In genomic region chr7:49632391-49632790, GRCm38 (mm10) we compare ENCODE assay signal across 18 mouse cellular contexts. TPM values are rescaled to one million over a fixed set of nuclear protein-coding genes. Genes with fewer than 3 reads are reported as not detected.
DNase-seq lines count a peak whose midpoint lies in the region; ATAC-seq and TF ChIP-seq lines count a peak whose summit lies in the region.
"Had no signal": no experiment of that assay in that cellular context is flagged by ENCODE, and none has a peak within 500 bp of the region (broad histone marks: within the 10 kb centered on the region; RNA-seq: fewer than 3 reads in every experiment).

No protein-coding gene starts in this region.

- H3K4me1 ChIP-seq in forebrain, embryonic 11.5 days (replicated peaks; ENCODE audit: control insufficient read depth, insufficient read depth, low read length): peaks cover 29% of the 10 kb centered on the region
- H3K4me1 ChIP-seq in forebrain, embryonic 15.5 days: peaks cover 34% of the 10 kb centered on the region
- peaks cover 5% of the 10 kb centered on the region; the same call in 1 of the 2 replicates for H3K4me1 ChIP-seq in kidney, embryonic 14.5 days (ENCODE audit: control insufficient read depth, insufficient read depth, low read length)
- H3K4me1 ChIP-seq in ES-Bruce4 (ENCODE audit: control insufficient read depth, insufficient read depth, low read length): no peaks in the 10 kb centered on the region
- H3K4me1 ChIP-seq in limb, embryonic 15.5 days: peaks cover 37% of the 10 kb centered on the region

- peak overlapping the region; percentile 24; the same call in 1 of the 2 replicates for H3K4me2 ChIP-seq in forebrain, embryonic 11.5 days (ENCODE audit: low read depth, low read length, severe bottlenecking)
- no peak overlapping the region; the same call in 1 of the 2 replicates for H3K4me2 ChIP-seq in forebrain, embryonic 15.5 days (replicated peaks)
- H3K4me2 ChIP-seq in kidney, embryonic 14.5 days (replicated peaks; ENCODE audit: low read depth, low read length): peak overlapping the region; percentile 17; the same call in 1 of the 2 replicates
- H3K4me2 ChIP-seq in limb, embryonic 15.5 days: no peak overlapping the region

- no peak overlapping the region; the same call in 1 of the 2 replicates for H3K9ac ChIP-seq in forebrain, embryonic 11.5 days (ENCODE audit: low read length)
- no peak overlapping the region for H3K9ac ChIP-seq in forebrain, embryonic 15.5 days (replicated peaks)
- no peak overlapping the region for H3K9ac ChIP-seq in kidney, embryonic 14.5 days (ENCODE audit: low read depth, low read length)
- no peak overlapping the region for H3K9ac ChIP-seq in ES-Bruce4 (ENCODE audit: low read depth, poor library complexity, severe bottlenecking)
- no peak overlapping the region for H3K9ac ChIP-seq in limb, embryonic 15.5 days

- no peaks in the 10 kb centered on the region for H3K36me3 ChIP-seq in forebrain, embryonic 11.5 days (ENCODE audit: control insufficient read depth, insufficient read depth, low read length)
- no peaks in the 10 kb centered on the region for H3K36me3 ChIP-seq in forebrain, embryonic 15.5 days
- H3K36me3 ChIP-seq in kidney, embryonic 14.5 days (ENCODE audit: control insufficient read depth, insufficient read depth, low read length): no peaks in the 10 kb centered on the region
- no peaks in the 10 kb centered on the region for H3K36me3 ChIP-seq in ES-Bruce4 (ENCODE audit: control insufficient read depth, insufficient read depth, low read length, poor library complexity, severe bottlenecking)
- no peaks in the 10 kb centered on the region for H3K36me3 ChIP-seq in limb, embryonic 15.5 days

- H3K27me3 ChIP-seq in forebrain, embryonic 11.5 days (ENCODE audit: control insufficient read depth, insufficient read depth, low read length): peaks cover 85% of the 10 kb centered on the region
- peaks cover 93% of the 10 kb centered on the region for H3K27me3 ChIP-seq in forebrain, embryonic 15.5 days
- H3K27me3 ChIP-seq in kidney, embryonic 14.5 days (ENCODE audit: control insufficient read depth, insufficient read depth, low read length): peaks cover 83% of the 10 kb centered on the region
- peaks cover 41% of the 10 kb centered on the region for H3K27me3 ChIP-seq in ES-Bruce4 (ENCODE audit: control insufficient read depth, insufficient read depth, low read length, poor library complexity, severe bottlenecking)
- H3K27me3 ChIP-seq in limb, embryonic 15.5 days: peaks cover 79% of the 10 kb centered on the region

- WGBS in forebrain, embryonic 11.5 days: 3% methylated on average over 24 of the region's 24 CpGs
- WGBS in forebrain, embryonic 15.5 days: 6% methylated on average over 24 of the region's 24 CpGs
- 3% methylated on average over 24 of the region's 24 CpGs for WGBS in kidney, embryonic 14.5 days
- 5% methylated on average over 24 of the region's 24 CpGs for WGBS in limb, embryonic 15.5 days

- no peak overlapping the region for H3K27ac ChIP-seq in forebrain, embryonic 11.5 days (ENCODE audit: low read depth, low read length)
- H3K27ac ChIP-seq in forebrain, embryonic 15.5 days (replicated peaks): no peak overlapping the region
- H3K27ac ChIP-seq in kidney, embryonic 14.5 days (ENCODE audit: low read depth, low read length): no peak overlapping the region
- no peak overlapping the region for H3K27ac ChIP-seq in ES-Bruce4 (ENCODE audit: insufficient read depth, low read length)
- no peak overlapping the region for H3K27ac ChIP-seq in limb, embryonic 15.5 days
- H3K27ac ChIP-seq: macrophage had no signal

- H3K9me3 ChIP-seq in forebrain, embryonic 11.5 days (ENCODE audit: control insufficient read depth, low read length): no peaks in the 10 kb centered on the region
- no peaks in the 10 kb centered on the region for H3K9me3 ChIP-seq in forebrain, embryonic 15.5 days
- H3K9me3 ChIP-seq in kidney, embryonic 14.5 days (ENCODE audit: control insufficient read depth, low read length): no peaks in the 10 kb centered on the region
- no peaks in the 10 kb centered on the region for H3K9me3 ChIP-seq in ES-Bruce4 (replicated peaks; ENCODE audit: control insufficient read depth, insufficient read depth, low read length, poor library complexity, severe bottlenecking)
- H3K9me3 ChIP-seq in limb, embryonic 15.5 days: no peaks in the 10 kb centered on the region

- no peak overlapping the region for H3K4me3 ChIP-seq in forebrain, embryonic 11.5 days (ENCODE audit: low read depth, low read length)
- no peak overlapping the region for H3K4me3 ChIP-seq in forebrain, embryonic 15.5 days
- peak overlapping the region; percentile 19; the same call in 1 of the 2 replicates for H3K4me3 ChIP-seq in kidney, embryonic 14.5 days (ENCODE audit: low read length)
- 0 out of 2 replicates have a peak overlapping the region, but pooled peaks have one; percentile 1 for H3K4me3 ChIP-seq in ES-Bruce4 (ENCODE audit: low read depth, low read length)
- H3K4me3 ChIP-seq in limb, embryonic 15.5 days: peak overlapping the region; percentile 0; the same call in 1 of the 2 replicates

- TF ChIP-seq CTCF in ES-Bruce4 (IDR thresholded peaks at IDR 0.05; ENCODE audit: low read depth, low read length): no peak

- no peak for ATAC-seq in forebrain, embryonic 11.5 days (replicated peaks; ENCODE audit: low FRiP score)
- no peak for ATAC-seq in forebrain, embryonic 15.5 days (replicated peaks)
- no peak for ATAC-seq in kidney, embryonic 14.5 days (ENCODE audit: low FRiP score, low TSS enrichment)
- ATAC-seq in limb, embryonic 15.5 days (ENCODE audit: insufficient number of reproducible peaks, low FRiP score, low TSS enrichment, low read depth): no peak

- DNase-seq in forebrain, embryonic 11.5 days (ENCODE audit: low spot score): no peak
- DNase-seq in kidney, adult 11 months: no peak
- no peak for DNase-seq in embryo, embryonic 10.5 days (ENCODE audit: low spot score)
- no peak for DNase-seq in layer of hippocampus, postnatal 14 days (ENCODE audit: low spot score in 2 of 2)
- DNase-seq: adrenal gland, adult 8-10 months; cerebellum, postnatal 10 days; kidney, postnatal 25 days; layer of hippocampus, postnatal 36 days; thymus, adult 2 months had no signal

- no peak for TF ChIP-seq POLR2A in ES-Bruce4 (IDR thresholded peaks at IDR 0.05; ENCODE audit: insufficient read depth, low read length)

- no peak for TF ChIP-seq EP300 in ES-Bruce4 (IDR thresholded peaks at IDR 0.05; ENCODE audit: insufficient read depth, low read depth, low read length)

RNA-seq across cellular contexts. Expression of gene Dbx1, which starts 4.3 kb away (rescaled TPM):
- polyA plus RNA-seq in forebrain, embryonic 11.5 days (2014; fragmentation: Nextera tagmentation; extraction: Ambion mirVana): 31.0 and 33.3 TPM in 2 replicates
- polyA plus RNA-seq in forebrain, embryonic 15.5 days (2015; fragmentation: Nextera tagmentation; extraction: Ambion mirVana): 1.5 and 1.9 TPM in 2 replicates
- not detected in 2 replicates for polyA plus RNA-seq in kidney, embryonic 14.5 days (2014; fragmentation: Nextera tagmentation; extraction: Ambion mirVana)
- polyA plus RNA-seq in ES-Bruce4 (2011; ENCODE audit: insufficient read depth, insufficient read length, low read depth, missing spikeins): not detected in 2 replicates
- 2.0 and 3.5 TPM in 2 replicates for polyA plus RNA-seq in limb, embryonic 15.5 days (2015; fragmentation: Nextera tagmentation; extraction: Ambion mirVana)
- total RNA-seq in layer of hippocampus, postnatal 14 days (2021): not detected
- total RNA-seq: adrenal gland, adult 8-10 months; layer of hippocampus, postnatal 36 days; liver, adult 2 months had no signal
- polyA plus RNA-seq: gonadal fat pad, adult 2 months; liver, adult 2 months; macrophage; myocyte; spleen, adult 2 months had no signal

Comparison
In these comparisons a context has a peak if more than half of its experiments do, and no peak if none do; other contexts are left out.
1. H3K4me2 ChIP-seq: peak in forebrain, embryonic 11.5 days (single experiment) and kidney, embryonic 14.5 days (single experiment); none in forebrain, embryonic 15.5 days (single experiment) and limb, embryonic 15.5 days (single experiment).
2. H3K4me3 ChIP-seq: peak in kidney, embryonic 14.5 days (single experiment), ES-Bruce4 (single experiment) and limb, embryonic 15.5 days (single experiment); none in forebrain, embryonic 11.5 days (single experiment) and forebrain, embryonic 15.5 days (single experiment).